Mouse (Mus musculus) heart, postnatal 4 days (tissue): Measurements from ENCODE around the gene Gm21887. TPM values are rescaled to one million over a fixed set of nuclear protein-coding genes. Genes with fewer than 3 reads are reported as not detected.
A peak's percentile ranks its signal among the peaks of the same experiment; 100 is the strongest.
"Not testable (repeated sequence)": the region's sequence is repeated elsewhere in the genome, so short reads cannot be mapped to it uniquely, and the experiment has no call there.

Source experiments
- DNase-seq: peaks from one replicate; pipeline ENCODE4 v3.0.0; 2021
- total RNA-seq, 2 experiments: library from RNA; stranded (reverse); gene quantifications; 2 replicates each; pipeline ENCODE4 v1.2.3; 2021

The Gm21887 gene
- total RNA-seq, 2 experiments from 2014 or later, result 99.1 to 109 TPM

DNA sequence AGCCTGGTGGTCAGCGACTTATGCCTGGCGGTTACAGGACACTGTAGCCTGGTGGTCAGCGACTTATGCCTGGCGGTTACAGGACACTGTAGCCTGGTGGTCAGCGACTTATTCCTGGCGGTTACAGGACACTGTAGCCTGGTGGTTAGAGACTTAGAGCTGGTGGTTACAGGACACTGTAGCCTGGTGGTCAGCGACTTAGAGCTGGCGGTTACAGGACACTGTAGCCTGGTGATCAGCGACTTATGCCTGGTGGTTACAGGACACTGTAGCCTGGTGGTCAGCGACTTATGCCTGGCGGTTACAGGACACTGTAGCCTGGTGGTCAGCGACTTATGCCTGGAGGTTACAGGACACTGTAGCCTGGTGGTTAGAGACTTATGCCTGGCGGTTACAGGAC is 4.6 kb downstream of the Gm21887 start:
- not testable (repeated sequence) for DNase-seq

DNA sequence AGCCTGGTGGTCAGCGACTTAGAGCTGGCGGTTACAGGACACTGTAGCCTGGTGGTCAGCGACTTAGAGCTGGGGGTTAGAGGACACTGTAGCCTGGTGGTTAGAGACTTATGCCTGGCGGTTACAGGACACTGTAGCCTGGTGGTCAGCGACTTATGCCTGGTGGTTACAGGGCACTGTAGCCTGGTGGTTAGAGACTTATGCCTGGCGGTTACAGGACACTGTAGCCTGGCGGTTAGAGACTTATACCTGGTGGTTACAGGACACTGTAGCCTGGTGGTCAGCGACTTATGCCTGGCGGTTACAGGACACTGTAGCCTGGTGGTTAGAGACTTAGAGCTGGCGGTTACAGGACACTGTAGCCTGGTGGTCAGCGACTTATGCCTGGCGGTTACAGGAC is 6.4 kb downstream of the Gm21887 start:
- DNase-seq, result not testable (repeated sequence)

DNA sequence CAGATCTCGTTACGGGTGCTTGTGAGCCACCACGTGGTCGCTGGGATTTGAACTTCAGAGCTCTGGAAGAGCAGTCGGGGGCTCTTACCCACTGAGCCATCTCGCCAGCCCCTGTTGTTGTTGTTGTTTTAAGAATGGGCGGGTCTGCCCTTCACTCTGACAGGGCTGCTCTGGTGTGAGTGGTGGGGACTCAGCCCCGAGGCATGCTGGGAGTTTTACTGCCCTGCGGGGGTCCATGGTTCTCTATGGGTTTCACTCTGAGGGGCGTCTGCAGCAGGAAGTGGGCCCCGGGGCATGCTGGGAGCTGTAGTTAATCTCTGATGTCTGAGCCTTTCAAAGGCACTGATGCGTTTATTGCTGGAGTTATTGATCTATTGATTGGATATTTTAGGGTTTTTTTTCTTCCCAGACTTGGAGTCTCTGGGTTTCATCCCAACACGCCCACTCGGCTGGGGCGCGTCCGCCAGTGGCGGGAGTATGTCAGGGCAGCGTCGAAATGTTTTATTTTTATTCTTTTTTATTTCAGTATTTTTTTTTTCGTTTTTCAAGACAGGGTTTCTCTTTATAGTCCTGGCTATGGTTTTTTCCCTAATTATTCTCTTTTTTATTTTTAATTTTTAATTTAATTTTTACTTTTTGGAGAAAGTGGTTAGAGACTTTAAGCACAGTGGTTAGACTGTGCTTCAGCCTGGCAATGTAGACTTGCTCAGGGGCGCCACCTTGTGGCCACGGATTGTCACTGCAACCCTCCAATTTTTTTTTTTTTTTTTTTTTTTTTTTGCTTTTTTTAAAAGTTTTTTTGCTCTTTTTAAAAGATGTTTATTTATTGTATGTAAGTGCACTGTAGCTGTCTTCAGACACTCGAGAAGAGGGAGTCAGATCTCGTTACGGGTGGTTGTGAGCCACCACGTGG is 8.1 kb downstream of the Gm21887 start:
- peak; percentile 84 for DNase-seq

GRCm38 (mm10) chrX:170018571-170019218 is 9.2 kb downstream of the Gm21887 start:
- peak; percentile 75 for DNase-seq

GRCm38 (mm10) chrX:170019219-170019953 is 9.9 kb downstream of the Gm21887 start:
- peak; percentile 66 for DNase-seq

GRCm38 (mm10) chrX:170019954-170020689 is 10.7 kb downstream of the Gm21887 start:
- DNase-seq, result peak; percentile 99

DNA sequence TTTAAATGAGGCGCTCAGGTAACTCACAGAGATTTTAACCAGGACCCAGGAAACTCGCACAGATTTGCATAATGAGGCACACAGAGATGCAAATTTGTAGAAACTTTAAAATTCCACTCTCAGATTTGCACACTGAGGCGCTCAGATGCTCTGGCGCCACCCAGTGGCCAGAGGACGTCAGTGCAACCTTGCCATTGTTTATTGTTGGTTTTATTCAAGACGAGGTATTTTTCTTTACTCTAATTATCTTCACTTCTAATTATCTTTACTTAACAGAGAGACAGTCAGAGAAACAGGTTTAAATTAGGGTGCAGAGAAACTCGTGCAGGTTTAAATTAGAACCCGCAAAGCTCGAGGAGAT is 11.2 kb downstream of the Gm21887 start:
- DNase-seq, result peak; percentile 88

DNA sequence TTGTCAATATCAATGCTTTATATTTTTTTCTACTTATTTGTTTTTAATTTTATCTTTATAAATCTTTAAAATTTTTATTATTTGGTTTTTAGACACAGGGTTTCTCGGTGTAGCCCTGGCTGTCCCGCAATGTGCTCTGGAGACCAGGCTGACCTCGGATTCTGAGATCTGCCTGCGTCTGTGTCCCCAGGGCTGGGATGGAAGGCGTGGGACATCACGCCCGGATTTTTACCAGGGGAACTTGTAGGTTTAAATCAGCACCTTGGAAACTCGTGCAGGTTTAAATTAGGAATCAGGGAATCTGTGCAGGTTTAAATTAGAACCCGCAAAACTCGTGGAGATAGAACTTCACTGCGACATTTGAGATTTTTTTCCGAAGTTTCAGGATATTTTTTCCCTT is 11.7 kb downstream of the Gm21887 start:
- peak; percentile 49 for DNase-seq

GRCm38 (mm10) chrX:170021750-170022461 is 12.4 kb downstream of the Gm21887 start:
- peak; percentile 75 for DNase-seq

Other genes with a start within 250 kb of the Gm21887 start
- gene 4933400A11Rik, start 230.0 kb upstream of the Gm21887 start, total RNA-seq, result not detected